Mouse (Mus musculus) layer of hippocampus, adult 2 months (tissue): Measurements from ENCODE around the gene Nfyc. TPM values are rescaled to one million over a fixed set of nuclear protein-coding genes. Genes with fewer than 3 reads are reported as not detected.
A peak's percentile ranks its signal among the peaks of the same experiment; 100 is the strongest.

Experiments
- DNase-seq, 2 experiments: peaks; one replicate each; pipeline ENCODE4 v3.0.0; 2022; ENCODE audit warnings: low spot score in 2 of 2
- H3K27ac ChIP-seq: fragments of 200-600 bp; 2 replicates; pipeline ENCODE4 v1.8.1; 2022
- H3K4me3 ChIP-seq: fragments of 200-600 bp; 2 replicates; pipeline ENCODE4 v1.8.1; 2022; ENCODE audit warnings: mild to moderate bottlenecking
- CTCF ChIP-seq: fragments of 200-600 bp; conservative IDR thresholded peaks from 2 replicates; pipeline ENCODE4 v1.8.1; 2022; ENCODE audit warnings: antibody characterized with exemption, mild to moderate bottlenecking, moderate library complexity
- total RNA-seq, 2 experiments: library from RNA; stranded (reverse); gene quantifications; 2 replicates each; pipeline ENCODE4 v1.2.3; 2021

Gene Nfyc
- total RNA-seq, 2 experiments from 2014 or later = 46.4 to 47.1 TPM

GRCm38 (mm10) chr4:120854588-120855319 is 23.4 kb upstream of the Nfyc start, which contains the start of gene Rims3:
Rims3 (plus strand) TSS chr4:120854816.
- Histone ChIP-seq H3K4me3 (peak within 1 kb of the TSS; percentile 56), H3K27ac (no peak within 1 kb of the TSS)
- no peak for TF ChIP-seq CTCF
- DNase-seq = peak in 1 of 2 experiments; percentile 45

GRCm38 (mm10) chr4:120850946-120851345 is 19.6 kb upstream of the Nfyc start:
- peak; percentile 97 for TF ChIP-seq CTCF
- peak; percentile 30 to 77 for DNase-seq
- Histone ChIP-seq H3K4me3 (no peak overlapping the region), H3K27ac (no peak overlapping the region)

DNA sequence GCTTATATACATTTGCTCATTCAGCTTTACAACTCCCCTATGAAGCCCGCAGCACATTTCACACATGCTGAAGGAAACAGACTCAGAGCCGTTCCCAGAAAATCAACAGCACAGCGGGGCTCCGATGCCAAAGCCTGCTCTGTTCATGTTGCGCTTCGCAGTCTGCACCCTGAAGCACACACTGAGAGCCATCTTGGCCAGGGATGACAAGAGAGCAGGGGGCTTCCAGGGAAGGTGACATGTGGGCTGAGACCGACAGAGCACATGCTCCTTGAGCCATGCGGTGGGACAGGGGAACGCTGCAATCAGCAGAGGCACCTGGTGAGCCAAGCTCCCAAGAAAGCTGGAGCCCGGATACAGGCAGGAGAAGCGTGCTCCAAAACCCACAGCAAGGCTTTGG is 18.1 kb upstream of the Nfyc start:
- DNase-seq = no peak
- H3K4me3 ChIP-seq = no peak overlapping the region
- H3K27ac ChIP-seq = no peak overlapping the region
- no peak for TF ChIP-seq CTCF

GRCm38 (mm10) chr4:120848909-120849308 is 17.5 kb upstream of the Nfyc start:
- TF ChIP-seq CTCF = no peak
- no peak for DNase-seq
- Histone ChIP-seq H3K27ac (no peak overlapping the region), H3K4me3 (no peak overlapping the region)

DNA sequence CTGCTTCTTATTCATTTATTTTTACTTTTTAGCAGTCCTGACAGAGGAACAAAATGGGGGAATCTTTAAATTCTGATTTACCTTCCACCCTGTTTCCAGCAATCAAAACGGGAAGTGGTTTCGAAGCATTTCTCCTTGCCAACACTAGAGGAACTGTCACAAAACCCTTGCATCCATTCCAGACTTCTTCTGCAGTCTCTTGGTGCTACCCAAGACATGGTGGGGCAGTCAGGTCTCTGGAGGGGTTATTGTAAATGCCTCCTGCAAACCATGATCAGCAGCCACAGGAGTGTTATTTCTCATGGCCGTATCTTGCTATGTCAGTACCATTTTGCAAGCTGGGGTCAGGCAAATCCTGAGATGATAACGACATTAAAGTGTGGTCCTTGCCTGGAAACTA is 13.7 kb upstream of the Nfyc start:
- DNase-seq = no peak
- TF ChIP-seq CTCF = 0 out of 2 replicates have a peak, but pooled peaks have one; percentile 3
- Histone ChIP-seq H3K4me3 (no peak overlapping the region), H3K27ac (no peak overlapping the region)

- no peak for DNase-seq
- Histone ChIP-seq H3K27ac (no peak overlapping the region), H3K4me3 (no peak overlapping the region)
- TF ChIP-seq CTCF = no peak
These were observed 13.2 kb upstream of the Nfyc start for GRCm38 (mm10) chr4:120844423-120845082.

DNA sequence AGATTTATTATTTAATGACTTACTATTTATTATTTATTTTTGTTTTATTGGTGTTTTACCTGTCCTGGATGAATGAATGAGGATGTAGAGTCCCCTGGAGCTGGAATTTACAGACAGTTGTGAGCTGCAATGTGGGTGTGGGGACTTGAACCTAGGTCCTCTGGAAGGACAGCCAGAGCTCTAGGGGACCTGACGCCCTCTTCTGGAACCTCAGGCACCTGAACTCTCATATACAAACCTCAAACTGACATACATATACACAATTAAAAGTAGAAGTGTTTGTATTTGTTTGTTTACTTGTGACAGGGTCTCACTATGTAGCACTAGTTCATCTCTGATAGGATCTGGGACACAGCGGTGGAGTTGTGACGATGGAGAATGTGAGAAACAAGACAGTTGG is 10.0 kb upstream of the Nfyc start:
- no peak for DNase-seq
- TF ChIP-seq CTCF = no peak
- H3K4me3 ChIP-seq = no peak overlapping the region
- no peak overlapping the region for H3K27ac ChIP-seq

GRCm38 (mm10) chr4:120830767-120831166 is 605 bp downstream of the Nfyc start:
- TF ChIP-seq CTCF = no peak
- DNase-seq = peak in 1 of 2 experiments; percentile 55
- no peak overlapping the region for H3K27ac ChIP-seq
- H3K4me3 ChIP-seq = no peak overlapping the region

DNA sequence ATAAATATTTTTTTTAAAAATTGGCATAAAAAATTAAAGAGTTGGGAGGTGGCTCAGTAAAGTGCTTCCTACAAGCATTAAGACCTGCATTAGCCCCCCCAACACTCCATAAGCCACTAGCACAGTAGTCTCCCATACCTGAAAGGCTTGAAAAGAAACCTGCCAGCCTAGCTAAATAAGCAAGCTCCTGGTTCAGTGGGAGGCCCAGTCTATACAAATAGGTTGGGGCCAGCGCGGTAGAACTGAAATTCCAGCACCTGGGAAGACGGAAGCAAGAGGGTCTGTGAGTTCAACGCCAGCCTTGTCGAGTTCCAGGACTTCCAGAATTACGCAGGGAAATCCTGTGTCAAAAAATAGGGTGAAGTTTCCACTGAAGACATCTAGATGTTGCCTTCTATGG is 5.0 kb downstream of the Nfyc start:
- no peak for DNase-seq
- no peak for TF ChIP-seq CTCF
- Histone ChIP-seq H3K4me3 (no peak overlapping the region), H3K27ac (no peak overlapping the region; the same call in 1 of the 2 replicates)

DNA sequence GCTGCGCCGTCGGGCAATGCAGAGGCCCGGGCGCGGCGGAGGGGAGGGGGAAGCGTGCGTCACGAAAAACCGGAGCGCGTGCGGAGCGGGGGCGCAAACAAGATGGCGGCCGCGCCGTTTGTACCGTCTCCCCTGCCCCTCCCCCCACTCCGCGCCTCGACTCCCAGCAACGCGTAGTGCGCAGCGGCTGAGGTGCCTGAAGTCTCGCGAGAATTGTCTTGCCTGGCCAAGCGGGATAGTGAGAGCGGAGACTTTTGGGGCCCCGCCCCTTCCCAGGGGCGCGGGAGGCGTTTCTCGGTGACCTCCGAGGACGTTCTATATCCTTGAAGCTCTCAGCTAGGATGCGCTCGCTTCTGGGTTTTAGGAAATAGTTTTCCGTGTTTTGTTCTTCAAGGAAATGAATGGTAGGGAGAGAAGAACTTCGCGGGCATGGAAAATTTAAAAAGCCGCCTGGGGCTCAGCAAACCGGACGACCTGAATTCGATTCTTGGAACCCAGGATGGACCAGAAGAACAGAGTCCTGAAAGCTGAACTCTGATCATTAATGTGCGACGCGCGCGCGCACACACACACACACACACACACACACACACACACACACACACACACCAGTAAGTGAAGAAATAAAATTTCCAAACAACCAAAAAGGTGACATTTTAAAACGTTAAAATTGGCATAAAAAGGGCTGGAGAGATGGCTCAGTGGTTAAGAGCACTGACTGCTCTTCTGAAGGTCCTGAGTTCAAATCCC is 5.6 kb downstream of the Nfyc start:
- peak overlapping the region; percentile 100 for H3K27ac ChIP-seq
- H3K4me3 ChIP-seq = peak overlapping the region; percentile 72
- no peak for TF ChIP-seq CTCF
- DNase-seq = peak; percentile 95 to 98

- no peak for TF ChIP-seq CTCF
- peak; percentile 94 to 97 for DNase-seq
These were observed 6.2 kb downstream of the Nfyc start for GRCm38 (mm10) chr4:120825100-120825553.

DNA sequence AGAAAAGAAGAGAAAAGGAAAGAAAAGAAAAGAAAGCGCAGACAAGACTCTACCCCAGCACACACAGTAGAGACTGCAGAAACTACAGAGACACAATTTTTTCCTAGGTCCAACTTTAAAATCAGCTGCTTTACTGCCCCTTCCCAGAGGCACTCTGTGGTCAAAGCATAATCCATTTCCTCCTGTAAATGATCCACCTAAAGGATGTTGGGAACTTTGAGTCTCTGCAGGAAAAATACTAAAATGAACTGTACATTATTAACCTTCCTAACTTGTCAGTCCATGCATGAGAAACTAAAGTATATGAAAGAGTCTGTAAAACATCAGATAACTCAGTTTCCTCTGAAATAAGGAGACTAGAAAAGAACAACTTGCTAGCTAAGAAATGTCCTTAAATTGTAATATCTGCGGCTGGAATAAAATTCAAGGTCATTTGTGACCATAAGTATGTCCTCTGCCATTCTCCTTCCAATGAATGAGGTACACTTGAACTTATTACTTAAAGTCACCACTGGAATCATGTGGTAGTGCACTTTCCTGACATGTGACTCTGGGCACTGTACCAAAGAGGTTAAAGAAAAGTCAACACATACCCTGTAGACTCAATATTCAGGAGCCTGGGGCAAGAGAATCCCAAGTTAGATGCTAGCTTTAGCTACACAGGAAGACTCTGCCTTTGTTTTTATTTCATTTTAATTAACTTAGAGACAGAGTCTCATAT is 9.0 kb downstream of the Nfyc start:
- Histone ChIP-seq H3K27ac (no peak overlapping the region), H3K4me3 (no peak overlapping the region)
- no peak for TF ChIP-seq CTCF
- no peak for DNase-seq

More at GRCm38 (mm10) chr4:120825100-120825553, 6.2 kb downstream of the Nfyc start:
- Histone ChIP-seq H3K4me3 (peak overlapping the region; percentile 72), H3K27ac (peak overlapping the region; percentile 100)
